Mouse (Mus musculus) neutrophil, adult 65 days (primary cell): Measurements from ENCODE around the gene Shank3. TPM values are rescaled to one million over a fixed set of nuclear protein-coding genes. Genes with fewer than 3 reads are reported as not detected.

Experiments
- total RNA-seq: library from RNA; stranded (reverse); gene quantifications from 2 replicates; pipeline ENCODE4 v1.2.4, GENCODE M21; 2023

Shank3 gene
- 0.23 and 0.69 TPM in 2 replicates for total RNA-seq

DNA sequence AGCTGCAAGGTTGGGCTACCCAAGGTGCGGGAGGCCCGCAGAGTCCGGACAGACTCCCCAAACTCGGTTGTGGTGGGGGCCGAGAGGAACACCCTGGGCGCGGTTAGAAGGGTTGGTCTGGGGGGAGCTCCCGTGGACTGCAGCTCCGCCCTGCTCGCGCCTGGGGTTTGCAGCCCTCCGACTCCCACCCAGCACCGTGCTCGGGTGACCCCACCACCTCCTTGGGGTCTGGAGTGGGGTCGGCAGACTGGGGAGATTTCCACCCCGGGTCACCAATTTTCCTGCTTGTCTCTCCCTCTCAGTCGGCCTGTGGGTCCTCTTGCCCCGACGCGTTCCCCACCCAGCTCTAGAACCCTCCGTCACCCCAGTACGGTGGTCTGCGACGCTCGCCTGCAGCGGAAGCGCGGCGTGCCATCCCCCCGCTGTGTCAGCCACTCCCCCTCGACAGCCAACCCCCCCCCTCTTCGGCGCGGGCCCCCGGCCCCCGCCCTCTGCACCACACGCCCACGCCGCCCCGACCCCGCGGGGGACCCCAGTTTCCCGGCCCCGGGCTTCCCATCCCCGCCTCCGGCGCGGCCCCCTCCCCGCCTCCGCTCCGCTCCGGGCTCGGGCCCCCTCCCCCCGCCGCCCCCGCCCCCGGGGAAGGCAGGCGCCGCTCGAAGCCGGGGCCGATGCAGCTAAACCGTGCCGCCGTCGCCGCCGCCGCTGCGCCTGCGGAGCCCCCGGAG is at the start of gene Shank3:
Gene Shank3, plus strand, starts transcription at position 663 of the 728 bp plus-strand sequence.

DNA sequence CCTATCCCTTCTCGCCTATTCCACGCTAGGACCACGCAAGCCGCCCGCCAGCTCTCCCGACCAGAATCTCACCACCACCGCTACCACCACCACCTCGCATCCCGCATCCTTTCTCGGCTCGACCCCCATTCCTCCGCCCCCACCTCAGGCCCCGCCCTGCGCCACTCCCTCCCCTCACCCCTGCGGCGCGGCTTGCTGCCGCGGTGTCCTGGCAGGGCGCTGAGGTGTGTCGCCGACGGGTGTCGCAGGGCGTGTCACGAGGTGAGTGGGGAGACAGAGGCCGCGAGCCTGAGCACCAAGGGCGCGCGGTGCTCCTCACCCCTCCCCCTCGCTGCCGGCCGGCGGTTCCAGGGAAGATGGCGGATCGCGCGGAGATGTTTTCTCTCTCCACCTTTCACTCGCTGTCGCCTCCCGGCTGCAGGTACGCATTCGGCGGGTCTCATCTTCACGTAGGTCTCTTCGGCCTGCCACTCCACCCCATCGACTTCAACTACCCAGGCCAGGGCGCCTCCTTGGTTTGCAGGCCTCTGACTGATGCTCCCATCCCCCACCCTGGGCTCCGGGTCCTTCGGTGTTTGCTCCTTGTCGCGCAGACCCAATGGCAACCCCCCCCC is 45.5 kb upstream of the Shank3 start, which contains the start of gene Mapk8ip2:
Gene Mapk8ip2, plus strand, starts transcription at position 49 of the 614 bp plus-strand sequence.

DNA sequence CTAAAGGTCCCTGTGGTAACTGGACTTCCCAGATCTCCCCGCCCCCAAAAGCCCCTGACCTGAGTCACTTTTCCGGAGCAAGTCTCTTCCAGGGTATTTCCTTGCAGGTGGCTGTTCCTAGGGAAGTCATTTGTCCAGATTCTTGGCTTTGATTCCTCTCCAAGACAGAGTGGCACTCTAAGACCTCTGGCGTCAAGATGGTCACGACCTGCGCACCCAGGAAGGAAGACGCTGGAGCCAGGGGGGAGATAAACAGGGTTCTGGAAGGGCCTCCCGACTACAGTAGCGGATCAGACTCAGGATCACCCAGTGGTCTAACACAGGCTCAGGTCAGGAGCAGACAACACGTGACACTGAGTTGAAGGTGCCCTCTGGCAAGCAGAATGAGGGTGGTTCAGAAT is 22.3 kb upstream of the Shank3 start, which contains the start of gene Arsa:
Gene Arsa, minus strand, starts transcription at position 335 of the 401 bp plus-strand sequence.

GRCm38 (mm10) chr15:89568114-89568513 is 68.7 kb downstream of the Shank3 start, which contains the start of gene Acr:
Acr (plus strand) TSS chr15:89568326.

DNA sequence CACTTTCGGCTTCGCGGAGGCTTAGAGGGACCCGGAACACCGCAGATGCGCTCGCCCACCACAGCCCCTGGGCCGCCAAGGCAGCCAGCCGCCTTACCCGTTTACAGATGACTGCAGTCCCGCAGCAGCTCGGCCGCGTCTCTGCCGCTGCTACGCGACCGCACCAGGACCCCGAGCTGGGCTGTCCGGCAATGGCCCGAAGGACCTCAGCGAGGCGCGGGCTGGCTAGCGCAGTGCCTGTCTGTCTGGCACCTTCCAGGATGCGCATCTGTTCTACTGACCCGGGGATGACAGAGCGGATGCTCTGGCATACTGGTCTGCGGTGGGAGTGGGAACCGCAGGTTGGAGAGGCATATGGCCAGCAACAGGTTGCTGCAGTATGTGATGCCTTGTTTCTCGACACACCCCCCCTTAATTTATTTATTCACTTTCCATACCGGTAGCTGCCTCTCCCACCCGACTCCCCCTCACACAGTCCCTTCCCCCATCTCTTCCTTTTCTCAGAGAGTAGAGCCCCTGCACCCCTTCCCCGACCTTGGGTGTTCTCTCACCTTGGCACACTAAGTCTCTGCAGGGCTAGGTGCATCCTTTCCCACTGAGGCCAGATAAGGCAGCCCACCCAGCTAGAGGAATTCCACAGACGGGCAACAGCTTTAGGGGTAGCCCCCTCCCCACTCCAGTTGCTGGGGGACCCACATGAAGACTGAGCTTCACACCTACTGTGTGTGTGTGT is 92.5 kb downstream of the Shank3 start, which contains the start of gene Rabl2:
Gene Rabl2, minus strand, starts transcription at position 201 of the 733 bp plus-strand sequence.

Other genes starting within 250 kb of the Shank3 start
- gene Sbf1, start 184.3 kb upstream of the Shank3 start, total RNA-seq, result 106 and 168 TPM in 2 replicates
- not detected in 2 replicates for gene Adm2, start 176.9 kb upstream of the Shank3 start, total RNA-seq
- not detected in 2 replicates for gene Miox, start 165.2 kb upstream of the Shank3 start, total RNA-seq
- gene Lmf2, start 144.0 kb upstream of the Shank3 start, total RNA-seq, result 25.7 and 31.6 TPM in 2 replicates
- 72.6 and 116 TPM in 2 replicates for gene Ncaph2, start 143.9 kb upstream of the Shank3 start, total RNA-seq
- gene Sco2, start 125.8 kb upstream of the Shank3 start, total RNA-seq, result 5.7 TPM in 2 replicates
- 0.25 TPM in 1 of 2 replicates, not detected in the other for gene Tymp, start 122.6 kb upstream of the Shank3 start, total RNA-seq
- gene Odf3b, start 120.3 kb upstream of the Shank3 start, total RNA-seq, result not detected in 2 replicates
- not detected in 2 replicates for gene Klhdc7b, start 114.7 kb upstream of the Shank3 start, total RNA-seq
- gene Syce3, start 89.1 kb upstream of the Shank3 start, total RNA-seq, result not detected in 2 replicates
- 2.4 and 4.4 TPM in 2 replicates for gene Cpt1b, start 73.8 kb upstream of the Shank3 start, total RNA-seq
- 3.8 and 5.0 TPM in 2 replicates for gene C730034F03Rik, start 70.0 kb upstream of the Shank3 start, total RNA-seq
- 0.51 and 1.1 TPM in 2 replicates for gene Gm44502, start 69.9 kb upstream of the Shank3 start, total RNA-seq
- 154 and 204 TPM in 2 replicates for gene Chkb, start 69.7 kb upstream of the Shank3 start, total RNA-seq
- gene Mapk8ip2, start 45.7 kb upstream of the Shank3 start, total RNA-seq, result not detected in 2 replicates
- 10.9 and 11.9 TPM in 2 replicates for gene Arsa, start 22.2 kb upstream of the Shank3 start, total RNA-seq
- not detected in 2 replicates for gene Acr, start 68.7 kb downstream of the Shank3 start, total RNA-seq
- gene Rabl2, start 92.3 kb downstream of the Shank3 start, total RNA-seq, result 1.2 and 1.3 TPM in 2 replicates